Mouse (Mus musculus) Muller cell, postnatal 12 days (primary cell): ENCODE results near the gene BC052040.

ENCODE experiments used
- DNase-seq: peaks from one replicate; pipeline ENCODE4 v3.0.0-alpha.2; 2015; ENCODE audit errors: inconsistent ontology term

Gene BC052040

DNA sequence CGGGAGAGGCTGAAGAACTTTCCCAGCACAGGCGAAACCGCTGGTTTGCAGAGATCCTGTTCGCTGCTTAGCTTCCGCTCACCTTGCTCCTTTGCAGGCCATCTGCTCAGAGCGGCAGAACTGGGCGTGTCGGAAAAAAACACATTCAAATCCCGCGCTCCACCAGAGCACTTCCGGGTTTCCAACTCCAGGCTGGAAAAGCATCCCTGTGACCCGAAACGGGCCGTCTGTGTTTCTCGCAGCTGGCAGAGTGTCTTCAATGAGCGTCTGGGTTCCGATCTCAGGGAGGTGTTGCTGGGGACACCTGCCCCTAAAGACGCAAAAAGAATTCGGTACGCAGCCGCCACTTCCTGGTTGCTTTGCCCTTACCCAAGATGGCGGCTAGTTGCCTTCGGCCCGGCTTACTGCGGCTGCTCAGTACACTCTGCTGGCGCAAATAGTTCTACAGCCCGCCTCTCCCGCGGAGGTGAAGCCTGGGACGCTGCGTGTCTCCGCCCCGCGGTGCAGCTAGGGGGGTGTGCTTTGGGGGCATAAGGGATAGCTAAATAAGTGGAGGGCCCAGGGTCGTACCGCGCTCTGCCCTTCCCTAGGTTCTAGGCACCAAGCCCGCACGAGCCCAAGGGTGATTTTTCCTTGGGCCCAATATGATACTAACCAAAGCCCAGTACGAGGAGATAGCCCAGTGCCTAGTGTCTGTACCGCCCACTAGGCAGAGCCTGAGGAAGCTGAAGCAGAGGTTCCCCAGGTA, at the start of gene BC052040:
TSS of gene BC052040 (plus strand) at position 476 of the 748 bp plus-strand sequence.
- DNase-seq: peak; percentile 87

DNA sequence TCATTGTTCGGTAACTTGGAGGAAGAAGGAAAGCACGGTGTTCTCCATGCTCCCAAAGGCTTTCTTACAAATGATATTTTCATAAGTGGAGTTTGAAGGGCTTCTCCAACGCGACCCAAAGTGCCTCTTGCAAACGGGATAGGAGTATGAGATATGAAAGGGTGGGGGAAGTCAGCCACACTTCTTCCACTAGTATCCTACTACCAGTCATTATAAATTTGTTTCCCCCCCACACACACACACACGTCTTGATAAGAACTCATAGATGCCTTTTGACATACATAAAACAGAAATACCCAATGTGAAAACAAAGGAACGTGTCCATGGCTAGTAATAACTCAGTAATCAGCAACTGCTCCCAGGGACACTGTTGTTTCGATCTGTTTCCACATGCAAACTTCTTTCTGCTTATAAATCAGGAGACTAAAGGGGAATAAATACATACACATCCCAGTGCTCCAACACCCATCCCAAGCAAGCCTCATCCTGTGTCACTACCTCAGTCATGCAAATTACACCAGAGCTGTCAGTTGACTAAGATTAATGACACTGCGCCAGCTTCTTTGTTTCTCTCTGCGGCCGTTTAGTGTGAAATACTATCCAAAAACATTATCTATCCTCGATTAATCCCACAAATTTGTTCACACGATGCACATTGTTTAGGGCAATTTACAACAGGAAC, 43.4 kb upstream of the BC052040 start:
- DNase-seq: no peak

- no peak for DNase-seq
These were observed 42.7 kb upstream of the BC052040 start for GRCm38 (mm10) chr2:115538691-115539283.

- no peak for DNase-seq
These were observed 41.8 kb upstream of the BC052040 start for GRCm38 (mm10) chr2:115539731-115540130.

- DNase-seq: no peak
These were observed 39.0 kb upstream of the BC052040 start for GRCm38 (mm10) chr2:115542401-115543123.

- no peak for DNase-seq
These were observed 38.3 kb upstream of the BC052040 start for GRCm38 (mm10) chr2:115543212-115543611.

DNA sequence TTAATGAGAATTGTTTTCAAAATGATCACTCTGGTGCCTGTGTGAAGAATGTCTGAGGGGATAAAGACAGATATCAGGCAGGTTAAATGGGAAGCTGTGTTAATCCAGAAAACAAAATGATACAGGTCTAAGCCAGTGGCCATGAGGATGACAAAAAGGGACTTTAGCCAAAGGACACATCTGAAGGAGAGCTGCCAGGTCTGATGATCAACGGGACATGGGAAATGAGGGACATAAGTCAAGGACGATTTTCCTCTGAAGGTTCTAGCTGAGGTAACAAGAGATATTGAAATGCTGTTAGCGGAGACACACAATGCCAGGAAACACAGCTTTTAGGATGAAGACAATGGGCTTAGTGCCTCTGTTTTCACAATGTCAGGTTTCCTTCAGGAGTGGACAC, 29.6 kb upstream of the BC052040 start:
- no peak for DNase-seq

GRCm38 (mm10) chr2:115562155-115562827, 19.2 kb upstream of the BC052040 start:
- DNase-seq: no peak

DNA sequence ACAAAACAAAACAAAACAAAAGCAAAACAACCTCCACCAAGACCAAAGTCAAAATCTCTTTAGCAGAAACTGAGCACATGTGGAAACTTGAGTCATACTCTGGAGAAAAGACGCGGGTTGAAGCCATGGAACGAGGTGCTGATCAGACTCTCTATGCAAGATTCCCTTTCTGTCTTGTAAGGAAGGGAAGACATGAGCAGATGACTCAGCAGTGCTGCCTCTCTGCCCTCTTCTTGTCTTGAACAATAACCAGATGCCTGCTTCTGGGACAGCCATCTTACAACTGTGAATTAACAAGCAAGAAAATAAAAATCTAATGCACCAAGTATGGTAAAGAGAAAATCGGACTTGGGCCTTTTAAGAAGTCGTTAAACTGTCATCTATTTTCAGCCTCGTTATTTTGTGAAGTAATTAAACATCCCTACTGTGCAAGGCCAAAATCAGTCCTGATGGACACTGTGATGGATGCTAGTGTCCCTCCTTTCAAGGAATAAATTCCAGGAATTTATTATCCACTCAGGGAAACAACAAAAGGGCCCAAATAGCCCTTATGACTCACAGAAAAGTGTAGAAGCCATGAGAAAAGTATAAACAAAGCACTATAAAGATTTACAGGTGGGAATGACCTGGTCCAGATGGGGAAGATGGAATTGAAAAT, 18.0 kb upstream of the BC052040 start:
- no peak for DNase-seq

DNA sequence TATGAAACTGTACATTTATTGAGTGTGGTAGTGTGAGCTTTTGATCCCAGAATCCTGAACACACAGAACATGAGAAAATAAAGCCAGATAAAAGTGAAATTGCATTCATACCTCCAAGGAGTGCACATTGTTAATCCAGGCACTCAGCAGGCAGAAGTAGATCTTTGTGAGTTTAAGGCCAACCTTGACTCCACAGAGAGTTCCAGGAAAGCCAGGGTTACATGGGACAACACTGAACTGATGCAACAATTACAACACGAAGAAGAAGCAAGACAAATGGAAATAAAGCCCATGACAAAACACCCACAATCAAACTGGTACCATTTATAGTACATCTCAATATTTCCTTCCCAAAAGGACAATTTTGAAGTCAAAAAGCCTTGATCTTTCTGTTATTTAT, 9.5 kb upstream of the BC052040 start:
- DNase-seq: no peak

DNA sequence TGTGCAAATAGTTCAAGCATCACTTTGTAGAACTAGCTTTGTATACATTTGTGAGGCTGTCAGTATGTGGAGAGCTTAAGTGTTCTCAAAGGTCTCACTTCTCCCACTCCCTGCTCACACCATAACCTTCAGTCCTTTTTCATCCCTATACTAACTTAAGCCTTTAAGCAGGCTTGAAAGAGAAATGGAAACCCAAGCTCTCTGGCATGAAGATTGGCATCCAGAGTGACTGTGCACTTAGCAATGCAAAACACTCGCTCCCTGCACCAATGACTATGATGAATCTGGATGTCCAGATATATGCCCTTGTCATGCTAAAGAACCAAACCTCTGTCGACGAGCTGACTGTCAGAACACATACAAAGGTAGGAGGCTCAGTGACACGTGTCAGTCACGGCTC, 6.7 kb upstream of the BC052040 start:
- DNase-seq: peak; percentile 8

- no peak for DNase-seq
These were observed 2.2 kb upstream of the BC052040 start for GRCm38 (mm10) chr2:115579171-115579900.

DNA sequence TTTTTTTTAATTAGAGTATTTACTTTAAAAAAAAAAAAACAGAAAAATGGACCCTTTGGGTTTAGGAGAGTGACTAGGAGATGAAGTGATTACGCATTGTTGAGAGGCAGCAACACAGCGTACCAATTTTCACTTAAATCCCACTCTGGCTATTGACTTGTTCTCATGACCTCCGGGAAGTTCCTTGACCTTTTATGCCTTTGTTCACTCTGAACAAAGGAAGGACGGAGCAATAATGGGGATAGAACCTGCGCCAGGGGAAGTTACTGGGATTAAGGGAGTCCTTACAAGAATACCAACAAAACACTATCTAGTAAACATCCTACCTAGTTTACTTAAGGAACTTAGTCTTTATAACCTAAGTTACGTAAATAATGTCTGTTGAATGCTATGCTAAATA, 1.5 kb upstream of the BC052040 start:
- no peak for DNase-seq

DNA sequence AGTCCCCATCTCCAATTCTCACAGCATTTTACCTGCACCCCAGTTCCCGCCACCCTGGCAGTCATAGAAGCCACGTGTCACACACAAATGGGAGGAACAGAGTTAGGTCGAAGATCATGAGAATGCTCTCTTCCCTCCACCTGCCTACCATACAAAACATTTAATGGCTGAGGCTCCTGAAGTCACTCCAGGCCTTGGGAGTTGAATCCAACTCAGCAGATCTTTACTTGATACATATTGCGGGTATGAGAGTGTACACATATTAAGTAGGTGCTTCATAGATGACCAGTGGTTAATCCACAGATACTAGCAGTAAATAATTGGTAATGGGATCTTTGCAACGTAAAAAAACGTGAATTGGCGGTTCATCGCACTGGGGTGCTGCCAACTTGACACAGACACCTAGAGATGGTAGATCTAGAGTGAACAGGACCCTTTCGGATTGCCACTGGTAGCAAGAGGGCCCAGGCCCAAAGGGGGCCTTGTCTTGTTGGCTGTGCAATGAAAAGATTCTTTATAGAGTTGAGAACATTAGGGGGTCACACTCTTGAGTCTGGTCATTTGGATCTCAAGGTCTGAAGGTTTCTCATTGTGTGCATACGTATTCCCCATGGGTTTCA, 583 bp downstream of the BC052040 start:
- DNase-seq: no peak

GRCm38 (mm10) chr2:115583776-115584175, 2.3 kb downstream of the BC052040 start:
- DNase-seq: no peak

- DNase-seq: no peak
These were observed 9.1 kb downstream of the BC052040 start for GRCm38 (mm10) chr2:115590602-115591001.

DNA sequence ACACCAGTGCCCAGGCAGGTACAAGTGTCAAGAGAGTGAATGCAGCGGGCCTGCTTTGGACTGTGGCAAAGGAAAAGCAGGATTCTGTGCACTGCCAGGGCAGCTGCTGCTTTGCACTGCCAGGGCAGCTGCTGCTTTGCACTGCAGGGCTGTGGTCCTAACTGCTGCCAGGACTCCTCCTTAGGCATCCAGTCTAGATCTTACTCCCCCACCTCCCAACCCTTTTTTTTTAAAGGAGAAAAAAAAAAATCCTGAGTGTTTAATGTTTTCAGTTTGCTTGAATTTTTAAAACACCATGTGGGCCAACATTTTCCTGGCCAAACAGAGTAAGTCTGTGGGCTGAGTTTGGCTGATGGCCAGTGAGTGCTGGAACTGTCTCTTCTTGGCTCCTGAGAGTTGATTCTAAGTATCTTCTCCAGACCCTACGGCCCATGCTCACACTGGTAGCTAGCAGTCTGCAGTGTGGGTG, 11.2 kb downstream of the BC052040 start:
- DNase-seq: peak; percentile 46

DNA sequence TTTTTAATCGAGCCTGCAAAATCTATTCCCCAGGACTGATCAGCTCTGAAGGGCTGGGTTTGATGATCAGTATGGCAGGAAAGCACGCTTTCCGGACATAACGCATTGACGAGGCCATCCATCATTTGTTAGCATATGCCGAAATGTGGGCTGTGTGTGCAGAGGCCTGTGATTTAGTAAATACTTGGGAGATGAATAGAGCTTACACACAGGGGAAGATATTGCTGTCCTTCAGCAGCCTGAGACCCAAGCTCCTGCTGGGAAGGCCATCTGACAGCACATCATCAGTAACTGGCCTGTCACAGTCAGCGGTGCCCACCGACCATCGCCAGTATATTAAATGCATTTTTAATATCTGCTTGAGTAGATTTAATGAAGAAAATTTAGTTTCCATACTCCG, 15.5 kb downstream of the BC052040 start:
- DNase-seq: no peak

DNA sequence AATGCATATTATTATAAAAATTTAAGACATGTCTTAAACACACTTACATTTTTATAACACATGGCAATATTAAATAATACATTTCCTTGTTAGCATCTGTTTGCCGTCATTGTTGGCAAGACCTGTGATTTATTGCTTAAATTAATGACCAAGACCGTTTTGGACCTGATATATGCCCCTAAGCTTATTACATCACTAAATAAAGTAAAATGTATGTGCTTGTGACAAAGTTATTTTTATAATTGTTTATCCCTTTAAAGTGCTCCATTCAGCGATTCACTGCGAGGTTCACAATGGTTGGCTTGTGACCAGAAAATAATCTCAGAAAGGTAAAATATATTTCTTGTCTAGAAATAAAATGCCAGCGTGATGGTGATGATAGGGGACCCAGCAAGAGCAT, 16.8 kb downstream of the BC052040 start:
- no peak for DNase-seq

DNA sequence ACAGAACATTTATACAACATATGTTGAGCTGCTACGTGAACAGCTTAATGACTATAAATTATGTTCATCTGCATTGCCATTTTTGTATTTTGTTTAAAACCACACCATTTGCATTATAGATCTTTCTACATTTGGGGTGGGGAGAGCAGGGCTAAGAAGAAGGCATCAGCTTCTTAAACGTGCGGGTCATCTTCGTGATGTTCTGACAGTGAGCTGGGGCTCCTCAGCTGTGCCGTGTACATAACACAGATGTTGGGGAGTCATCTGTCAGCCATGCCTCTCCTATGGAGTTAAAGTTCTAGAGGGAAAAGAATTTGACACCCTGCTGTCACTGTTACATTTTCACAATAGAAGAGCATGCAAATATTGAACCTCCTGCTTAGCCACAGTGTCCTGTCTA, 19.2 kb downstream of the BC052040 start:
- no peak for DNase-seq
